Mouse (Mus musculus) intestine, embryonic 15.5 days (tissue): ENCODE results near the gene Ccdc144b. TPM values are rescaled to one million over a fixed set of nuclear protein-coding genes. Genes with fewer than 3 reads are reported as not detected.
A peak's percentile ranks its signal among the peaks of the same experiment; 100 is the strongest.

Experiments
- ATAC-seq: fragments of 200-750 bp; cut with Nextera tagmentation; 2 replicates; pipeline ENCODE4 v1.8.0; 2017; ENCODE audit warnings: moderate TSS enrichment, moderate library complexity
- H3K27ac ChIP-seq: fragments of 300-500 bp; sonication (generic); 2 replicates; pipeline ENCODE4 v1.5.1; 2015; ENCODE audit warnings: mild to moderate bottlenecking, inconsistent platforms
- H3K27me3 ChIP-seq: fragments of 300-500 bp; sonication (generic); replicated peaks from 2 replicates; pipeline ENCODE4 v1.6.1; 2015; ENCODE audit warnings: inconsistent platforms
- H3K36me3 ChIP-seq: fragments of 300-500 bp; sonication (generic); 2 replicates; pipeline ENCODE4 v1.6.1; 2015; ENCODE audit warnings: inconsistent platforms
- H3K4me1 ChIP-seq: fragments of 300-500 bp; sonication (generic); replicated peaks from 2 replicates; pipeline ENCODE4 v1.6.1; 2015; ENCODE audit warnings: inconsistent platforms
- H3K4me2 ChIP-seq: fragments of 300-500 bp; sonication (generic); replicated peaks from 2 replicates; pipeline ENCODE4 v1.6.1; 2015; ENCODE audit warnings: mild to moderate bottlenecking, inconsistent platforms
- H3K4me3 ChIP-seq: fragments of 300-500 bp; sonication (generic); replicated peaks from 2 replicates; pipeline ENCODE4 v1.5.1; 2015; ENCODE audit warnings: inconsistent platforms
- H3K9ac ChIP-seq: fragments of 300-500 bp; sonication (generic); 2 replicates; pipeline ENCODE4 v1.6.1; 2015; ENCODE audit warnings: inconsistent platforms
- H3K9me3 ChIP-seq: fragments of 300-500 bp; sonication (generic); 2 replicates; pipeline ENCODE4 v1.6.1; 2016; ENCODE audit warnings: inconsistent platforms
- WGBS: fragments of 180-500 bp; shearing (Covaris S2); methylation state at CpG from one replicate; pipeline ENCODE4 v1.1.7; 2015; 5-methylcytosine and 5-hydroxymethylcytosine counted together
- polyA plus RNA-seq: library from polyadenylated mRNA; unstranded; fragments of >200 nt; fragmentation: Nextera tagmentation; extraction: Ambion mirVana; gene quantifications from 2 replicates; pipeline ENCODE4 v1.2.1, GENCODE M21; 2015

Gene Ccdc144b
- polyA plus RNA-seq, 1 experiment from 2014 or later = not detected

GRCm38 (mm10) chr3:36008411-36009154 is 44.8 kb downstream of the Ccdc144b start:
- no peak overlapping the region for H3K9ac ChIP-seq
- 55% methylated on average over 4 of the region's 4 CpGs for WGBS
- no peak overlapping the region for H3K4me3 ChIP-seq
- no peaks in the 10 kb centered on the region for H3K4me1 ChIP-seq
- no peak overlapping the region for H3K27ac ChIP-seq
- no peaks in the 10 kb centered on the region for H3K27me3 ChIP-seq
- no peak for ATAC-seq
- no peaks in the 10 kb centered on the region for H3K36me3 ChIP-seq
- H3K9me3 ChIP-seq = no peaks in the 10 kb centered on the region
- no peak overlapping the region for H3K4me2 ChIP-seq

- Histone ChIP-seq H3K4me2 (no peak overlapping the region), H3K9ac (no peak overlapping the region), H3K4me3 (no peak overlapping the region), H3K27me3 (no peaks in the 10 kb centered on the region), H3K9me3 (no peaks in the 10 kb centered on the region), H3K36me3 (no peaks in the 10 kb centered on the region), H3K27ac (no peak overlapping the region), H3K4me1 (no peaks in the 10 kb centered on the region)
- 66% methylated on average over 4 of the region's 4 CpGs for WGBS
- no peak for ATAC-seq
Measured at GRCm38 (mm10) chr3:36004028-36004895, 49.1 kb downstream of the Ccdc144b start.

- peak; percentile 100 for ATAC-seq
- Histone ChIP-seq H3K36me3 (no peaks in the 10 kb centered on the region), H3K27me3 (no peaks in the 10 kb centered on the region), H3K27ac (peak within 1 kb of the TSS; percentile 89), H3K4me1 (no peaks in the 10 kb centered on the region), H3K9me3 (no peaks in the 10 kb centered on the region), H3K4me2 (peak within 1 kb of the TSS; percentile 68), H3K4me3 (peak within 1 kb of the TSS; percentile 77), H3K9ac (peak within 1 kb of the TSS; percentile 57)
- 4% methylated on average over 39 of the region's 39 CpGs for WGBS
Measured at GRCm38 (mm10) chr3:36000275-36001239, 52.8 kb downstream of the Ccdc144b start, which contains the start of gene Mccc1. Gene Mccc1, minus strand, starts transcription at chr3:36000678.

GRCm38 (mm10) chr3:35994552-35995531 is 58.5 kb downstream of the Ccdc144b start:
- Histone ChIP-seq H3K9me3 (no peaks in the 10 kb centered on the region), H3K27ac (no peak overlapping the region), H3K36me3 (no peaks in the 10 kb centered on the region), H3K27me3 (no peaks in the 10 kb centered on the region), H3K4me3 (no peak overlapping the region), H3K4me2 (no peak overlapping the region), H3K9ac (no peak overlapping the region), H3K4me1 (no peaks in the 10 kb centered on the region)
- ATAC-seq = peak; percentile 45; the same call in 1 of the 2 replicates
- 57% methylated on average over 11 of the region's 11 CpGs for WGBS

GRCm38 (mm10) chr3:35990715-35991114 is 62.6 kb downstream of the Ccdc144b start:
- no peak overlapping the region for H3K9ac ChIP-seq
- no peak for ATAC-seq
- peaks cover 7% of the 10 kb centered on the region; the same call in 1 of the 2 replicates for H3K36me3 ChIP-seq
- H3K4me1 ChIP-seq = no peaks in the 10 kb centered on the region
- 92% methylated on average over 7 of the region's 7 CpGs for WGBS
- H3K4me2 ChIP-seq = no peak overlapping the region
- H3K4me3 ChIP-seq = no peak overlapping the region
- no peaks in the 10 kb centered on the region for H3K27me3 ChIP-seq
- no peaks in the 10 kb centered on the region for H3K9me3 ChIP-seq
- no peak overlapping the region for H3K27ac ChIP-seq

- no peak overlapping the region for H3K4me2 ChIP-seq
- no peak overlapping the region for H3K9ac ChIP-seq
- WGBS = 96% methylated on average over 6 of the region's 6 CpGs
- no peaks in the 10 kb centered on the region for H3K9me3 ChIP-seq
- H3K27me3 ChIP-seq = no peaks in the 10 kb centered on the region
- H3K36me3 ChIP-seq = peaks cover 7% of the 10 kb centered on the region; the same call in 1 of the 2 replicates
- no peaks in the 10 kb centered on the region for H3K4me1 ChIP-seq
- no peak overlapping the region for H3K4me3 ChIP-seq
- no peak for ATAC-seq
- H3K27ac ChIP-seq = no peak overlapping the region
Measured at GRCm38 (mm10) chr3:35988031-35988430, 65.3 kb downstream of the Ccdc144b start.

GRCm38 (mm10) chr3:35986266-35986665 is 67.1 kb downstream of the Ccdc144b start:
- H3K9me3 ChIP-seq = no peaks in the 10 kb centered on the region
- H3K27ac ChIP-seq = no peak overlapping the region
- H3K27me3 ChIP-seq = no peaks in the 10 kb centered on the region
- H3K36me3 ChIP-seq = peaks cover 7% of the 10 kb centered on the region; the same call in 1 of the 2 replicates
- no peak overlapping the region for H3K4me2 ChIP-seq
- H3K4me3 ChIP-seq = no peak overlapping the region
- no peak for ATAC-seq
- no peaks in the 10 kb centered on the region for H3K4me1 ChIP-seq
- H3K9ac ChIP-seq = no peak overlapping the region
- 90% methylated on average over 6 of the region's 6 CpGs for WGBS

- no peak overlapping the region for H3K4me3 ChIP-seq
- ATAC-seq = no peak
- no peaks in the 10 kb centered on the region for H3K27me3 ChIP-seq
- no peak overlapping the region for H3K4me2 ChIP-seq
- 65% methylated on average over 7 of the region's 7 CpGs for WGBS
- 0 out of 2 replicates have a peak, but pooled peaks cover 11% of the 10 kb centered on the region for H3K36me3 ChIP-seq
- no peaks in the 10 kb centered on the region for H3K9me3 ChIP-seq
- no peak overlapping the region for H3K27ac ChIP-seq
- H3K4me1 ChIP-seq = no peaks in the 10 kb centered on the region
- H3K9ac ChIP-seq = no peak overlapping the region
Measured at GRCm38 (mm10) chr3:35973551-35973950, 79.8 kb downstream of the Ccdc144b start.

- H3K27ac ChIP-seq = no peak overlapping the region
- no peaks in the 10 kb centered on the region for H3K27me3 ChIP-seq
- 0 out of 2 replicates have a peak, but pooled peaks cover 10% of the 10 kb centered on the region for H3K36me3 ChIP-seq
- H3K4me1 ChIP-seq = no peaks in the 10 kb centered on the region
- no peaks in the 10 kb centered on the region for H3K9me3 ChIP-seq
- H3K9ac ChIP-seq = no peak overlapping the region
- H3K4me3 ChIP-seq = no peak overlapping the region
- 82% methylated on average over 4 of the region's 4 CpGs for WGBS
- no peak overlapping the region for H3K4me2 ChIP-seq
- no peak for ATAC-seq
Measured at GRCm38 (mm10) chr3:35972985-35973384, 80.4 kb downstream of the Ccdc144b start.

GRCm38 (mm10) chr3:35971149-35971548 is 82.2 kb downstream of the Ccdc144b start:
- Histone ChIP-seq H3K9me3 (no peaks in the 10 kb centered on the region), H3K9ac (no peak overlapping the region), H3K4me3 (no peak overlapping the region), H3K4me1 (no peaks in the 10 kb centered on the region), H3K27ac (no peak overlapping the region), H3K27me3 (no peaks in the 10 kb centered on the region), H3K36me3 (0 out of 2 replicates have a peak, but pooled peaks cover 10% of the 10 kb centered on the region), H3K4me2 (no peak overlapping the region)
- 93% methylated on average over 12 of the region's 12 CpGs for WGBS
- no peak for ATAC-seq

- H3K36me3 ChIP-seq = 0 out of 2 replicates have a peak, but pooled peaks cover 10% of the 10 kb centered on the region
- 84% methylated on average over 4 of the region's 4 CpGs for WGBS
Measured at GRCm38 (mm10) chr3:35970441-35970840, 82.9 kb downstream of the Ccdc144b start.

More at GRCm38 (mm10) chr3:35970441-35970840, 82.9 kb downstream of the Ccdc144b start:
- ATAC-seq = no peak
- Histone ChIP-seq H3K27ac (no peak overlapping the region), H3K4me1 (no peaks in the 10 kb centered on the region), H3K9ac (no peak overlapping the region), H3K27me3 (no peaks in the 10 kb centered on the region), H3K4me3 (no peak overlapping the region), H3K4me2 (no peak overlapping the region), H3K9me3 (no peaks in the 10 kb centered on the region)
